Mouse (Mus musculus): Measurements from ENCODE around the gene Fbxo31. TPM values are rescaled to one million over a fixed set of nuclear protein-coding genes. Genes with fewer than 3 reads are reported as not detected.

Gene Fbxo31
- polyA plus RNA-seq (2012; rRNA removed): 37.9 and 41.6 TPM in 2 replicates

DNA sequence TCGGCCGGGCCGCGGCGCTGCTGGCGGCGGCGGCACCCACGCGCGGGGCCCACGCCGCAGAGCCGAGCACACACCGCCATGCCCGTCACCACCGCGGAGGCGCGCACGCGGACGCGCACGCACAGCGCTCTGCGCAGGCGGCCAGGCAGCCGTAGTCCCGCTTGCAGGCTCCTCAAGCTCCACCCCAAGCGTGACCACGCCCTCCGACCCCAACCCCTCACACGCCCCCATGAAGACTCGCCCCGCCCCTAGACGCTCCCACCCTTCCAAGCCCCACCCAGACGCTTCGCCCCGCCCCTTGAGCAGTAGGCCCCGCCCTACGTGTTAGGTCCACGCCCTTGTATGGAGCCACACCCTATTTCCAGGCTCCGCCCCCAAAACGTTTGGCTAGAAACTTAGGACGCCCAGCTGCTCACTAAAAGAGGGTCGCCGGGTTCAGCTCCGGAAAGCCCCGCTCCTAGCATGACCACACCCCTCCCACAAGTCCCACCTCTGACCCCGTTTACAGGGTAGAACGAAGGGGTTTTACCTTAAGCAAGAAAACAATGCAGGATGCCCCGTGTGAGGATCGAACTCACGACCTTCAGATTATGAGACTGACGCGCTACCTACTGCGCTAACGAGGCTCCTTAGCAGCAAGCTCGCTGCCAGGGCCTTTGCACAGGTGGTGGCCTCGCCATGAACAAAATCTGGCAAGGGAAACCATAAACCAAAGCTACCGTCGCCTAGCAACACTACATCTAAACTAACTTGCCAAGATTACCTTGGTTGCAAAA is at the start of gene Fbxo31:
Fbxo31 (minus strand) TSS at position 131 of the 776 bp plus-strand sequence.

DNA sequence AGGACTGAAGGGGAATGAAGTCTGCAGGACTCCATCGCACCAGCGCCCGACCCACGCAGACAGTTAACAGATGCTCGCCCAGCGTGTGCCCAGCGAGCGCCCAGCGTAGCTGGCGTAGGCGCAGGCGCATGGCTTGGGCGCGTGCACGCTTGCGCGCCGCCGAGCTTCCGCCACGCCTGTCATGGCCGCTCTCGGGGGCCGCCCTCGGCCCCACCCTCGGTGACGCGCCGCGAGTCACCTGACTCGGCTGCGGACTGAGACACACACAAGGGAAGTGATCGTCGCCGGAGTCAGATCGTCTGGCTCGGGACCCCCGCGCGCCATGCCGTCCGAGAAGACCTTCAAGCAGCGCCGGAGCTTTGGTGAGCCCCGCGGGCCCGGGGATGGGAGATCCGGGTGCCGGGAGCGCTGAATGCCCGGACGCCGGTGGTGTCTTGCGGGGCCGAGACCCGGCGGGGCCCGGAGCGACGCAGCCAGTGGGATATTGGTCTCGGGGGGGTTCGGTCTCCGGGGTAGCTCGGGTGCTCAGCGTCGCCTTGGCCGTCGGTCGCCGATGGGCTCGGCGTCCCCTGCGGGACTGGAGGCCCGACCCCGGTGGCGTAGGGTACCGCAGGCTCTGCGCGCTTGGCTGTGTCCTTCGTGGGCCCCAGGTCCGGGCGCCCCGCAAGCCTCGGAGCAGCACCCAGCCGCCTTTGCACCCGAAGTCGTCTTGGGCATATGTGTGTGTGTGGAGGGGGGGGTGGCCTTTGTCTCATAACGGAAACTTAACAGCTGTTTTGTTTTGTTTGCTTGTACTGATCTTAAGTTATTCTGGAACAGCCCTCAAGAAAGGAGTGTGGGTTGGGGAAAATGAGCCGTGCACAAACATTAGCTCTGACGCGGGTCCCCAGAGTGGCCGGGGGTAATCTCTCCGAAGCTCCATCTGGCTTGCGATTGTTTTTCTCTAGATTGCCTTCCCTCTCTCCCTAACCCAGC is 11.9 kb upstream of the Fbxo31 start, which contains the start of gene Map1lc3b:
Map1lc3b (plus strand) TSS at position 159 of the 975 bp plus-strand sequence.

DNA sequence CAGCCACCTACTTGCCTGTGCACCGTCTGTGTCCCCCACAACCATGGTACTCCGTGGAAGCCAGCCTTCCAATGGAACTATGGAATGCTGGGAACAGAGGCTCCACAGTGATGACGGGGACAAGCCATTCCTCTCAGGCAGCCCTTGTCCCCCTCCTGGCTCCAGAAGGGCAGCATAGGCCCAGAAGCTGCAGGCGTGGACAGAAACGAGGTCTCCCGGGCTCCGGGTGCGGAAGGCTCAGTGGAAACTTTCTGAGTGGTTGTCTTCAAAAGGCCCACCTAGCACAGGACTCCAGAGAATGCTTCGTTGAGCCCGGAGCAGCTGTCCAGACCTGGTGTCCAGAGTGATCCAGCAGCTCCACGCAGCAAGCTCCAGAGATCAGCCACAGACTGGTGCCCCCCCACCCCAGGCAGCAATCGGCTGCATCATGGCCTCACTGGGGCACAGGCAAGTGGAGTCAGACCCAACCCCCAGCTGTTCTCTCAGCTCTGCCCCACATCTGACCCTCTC is 34.3 kb downstream of the Fbxo31 start, which contains the start of gene 1700018B08Rik:
1700018B08Rik (minus strand) TSS at position 45 of the 510 bp plus-strand sequence.

Other genes with a start within 250 kb of the Fbxo31 start
- gene 1700018B08Rik, start 34.5 kb downstream of the Fbxo31 start, polyA plus RNA-seq (2012; rRNA removed): 0.05 and 0.17 TPM in 2 replicates
- gene Map1lc3b, start 11.6 kb upstream of the Fbxo31 start, polyA plus RNA-seq (2012; rRNA removed): 74.1 and 93.8 TPM in 2 replicates
- gene Zcchc14, start 74.1 kb upstream of the Fbxo31 start, polyA plus RNA-seq (2012; rRNA removed): 58.1 and 71.8 TPM in 2 replicates
- gene Jph3, start 150.8 kb upstream of the Fbxo31 start, polyA plus RNA-seq (2012; rRNA removed): 42.0 and 47.5 TPM in 2 replicates